Mouse (Mus musculus): ENCODE measurements around the gene Gm3182. TPM values are rescaled to one million over a fixed set of nuclear protein-coding genes. Genes with fewer than 3 reads are reported as not detected.
"Not testable (repeated sequence)": the region's sequence is repeated elsewhere in the genome, so short reads cannot be mapped to it uniquely, and the experiment has no call there.

Gene Gm3182
- polyA plus RNA-seq (2015; fragmentation: Nextera tagmentation; extraction: Ambion mirVana): not detected in 2 replicates

- not testable (repeated sequence) for H3K27ac ChIP-seq (ENCODE audit: low read length); H3K4me3 ChIP-seq (replicated peaks; ENCODE audit: low read length); H3K36me3 ChIP-seq (ENCODE audit: control insufficient read depth, insufficient read depth); H3K4me2 ChIP-seq (ENCODE audit: low read length); ATAC-seq; H3K9me3 ChIP-seq (ENCODE audit: control insufficient read depth, low read length); H3K9ac ChIP-seq (replicated peaks; ENCODE audit: low read depth, low read length); H3K27me3 ChIP-seq (replicated peaks; ENCODE audit: control insufficient read depth, insufficient read depth, low read length); H3K4me1 ChIP-seq (replicated peaks; ENCODE audit: control insufficient read depth, insufficient read depth, low read length)
- no CpG with 5 or more reads among the region's 2 CpGs for WGBS
Observed at GRCm38 (mm10) chr14:4481445-4481844, at the start of gene Gm3182. TSS of gene Gm3182 (plus strand) at chr14:4481745.

GRCm38 (mm10) chr14:4499425-4499824 lies 17.9 kb downstream of the Gm3182 start:
- not testable (repeated sequence) for ATAC-seq; H3K36me3 ChIP-seq (ENCODE audit: control insufficient read depth, insufficient read depth); H3K27ac ChIP-seq (ENCODE audit: low read length); H3K27me3 ChIP-seq (replicated peaks; ENCODE audit: control insufficient read depth, insufficient read depth, low read length); H3K9me3 ChIP-seq (ENCODE audit: control insufficient read depth, low read length); H3K4me1 ChIP-seq (replicated peaks; ENCODE audit: control insufficient read depth, insufficient read depth, low read length)
- WGBS: 5% methylated on average over 14 of the region's 25 CpGs
- H3K4me2 ChIP-seq (ENCODE audit: low read length): peak overlapping the region; percentile 54
- peak overlapping the region; percentile 37; the same call in 1 of the 2 replicates for H3K9ac ChIP-seq (replicated peaks; ENCODE audit: low read depth, low read length)
- peak overlapping the region; percentile 42 for H3K4me3 ChIP-seq (replicated peaks; ENCODE audit: low read length)

Other genes with a start within 250 kb of the Gm3182 start
- not detected in 2 replicates for gene Gm3138, start 232.1 kb upstream of the Gm3182 start, polyA plus RNA-seq (2015; fragmentation: Nextera tagmentation; extraction: Ambion mirVana)
- gene Gm3149, start 164.5 kb upstream of the Gm3182 start, polyA plus RNA-seq (2015; fragmentation: Nextera tagmentation; extraction: Ambion mirVana): not detected in 2 replicates
- gene 2610042L04Rik, start 147.0 kb upstream of the Gm3182 start, polyA plus RNA-seq (2015; fragmentation: Nextera tagmentation; extraction: Ambion mirVana): 5.6 and 6.7 TPM in 2 replicates
- gene Gm3159, start 84.2 kb upstream of the Gm3182 start, polyA plus RNA-seq (2015; fragmentation: Nextera tagmentation; extraction: Ambion mirVana): not detected in 2 replicates
- 4.3 and 4.6 TPM in 2 replicates for gene Gm3164, start 66.3 kb upstream of the Gm3182 start, polyA plus RNA-seq (2015; fragmentation: Nextera tagmentation; extraction: Ambion mirVana)
- gene Gm3173, start 50.8 kb upstream of the Gm3182 start, polyA plus RNA-seq (2015; fragmentation: Nextera tagmentation; extraction: Ambion mirVana): 2.4 TPM in 1 of 2 replicates, not detected in the other
- not detected in 2 replicates for gene Gm3047, start 73.7 kb downstream of the Gm3182 start, polyA plus RNA-seq (2015; fragmentation: Nextera tagmentation; extraction: Ambion mirVana)
- not detected in 2 replicates for gene Gm8159, start 150.6 kb downstream of the Gm3182 start, polyA plus RNA-seq (2015; fragmentation: Nextera tagmentation; extraction: Ambion mirVana)
- 0.61 and 0.86 TPM in 2 replicates for gene Gm3239, start 182.4 kb downstream of the Gm3182 start, polyA plus RNA-seq (2015; fragmentation: Nextera tagmentation; extraction: Ambion mirVana)
- not detected in 2 replicates for gene Gm7876, start 227.5 kb downstream of the Gm3182 start, polyA plus RNA-seq (2015; fragmentation: Nextera tagmentation; extraction: Ambion mirVana)
- 1.6 and 1.7 TPM in 2 replicates for gene Gm3252, start 245.0 kb downstream of the Gm3182 start, polyA plus RNA-seq (2015; fragmentation: Nextera tagmentation; extraction: Ambion mirVana)

Measured in forebrain, embryonic 16.5 days (tissue).